Mouse (Mus musculus): ENCODE data around the gene Pabpn1. TPM values are rescaled to one million over a fixed set of nuclear protein-coding genes. Genes with fewer than 3 reads are reported as not detected.

Gene Pabpn1
- total and polyA plus RNA-seq, 3 experiments, result 142 to 387 (median 193) TPM

DNA sequence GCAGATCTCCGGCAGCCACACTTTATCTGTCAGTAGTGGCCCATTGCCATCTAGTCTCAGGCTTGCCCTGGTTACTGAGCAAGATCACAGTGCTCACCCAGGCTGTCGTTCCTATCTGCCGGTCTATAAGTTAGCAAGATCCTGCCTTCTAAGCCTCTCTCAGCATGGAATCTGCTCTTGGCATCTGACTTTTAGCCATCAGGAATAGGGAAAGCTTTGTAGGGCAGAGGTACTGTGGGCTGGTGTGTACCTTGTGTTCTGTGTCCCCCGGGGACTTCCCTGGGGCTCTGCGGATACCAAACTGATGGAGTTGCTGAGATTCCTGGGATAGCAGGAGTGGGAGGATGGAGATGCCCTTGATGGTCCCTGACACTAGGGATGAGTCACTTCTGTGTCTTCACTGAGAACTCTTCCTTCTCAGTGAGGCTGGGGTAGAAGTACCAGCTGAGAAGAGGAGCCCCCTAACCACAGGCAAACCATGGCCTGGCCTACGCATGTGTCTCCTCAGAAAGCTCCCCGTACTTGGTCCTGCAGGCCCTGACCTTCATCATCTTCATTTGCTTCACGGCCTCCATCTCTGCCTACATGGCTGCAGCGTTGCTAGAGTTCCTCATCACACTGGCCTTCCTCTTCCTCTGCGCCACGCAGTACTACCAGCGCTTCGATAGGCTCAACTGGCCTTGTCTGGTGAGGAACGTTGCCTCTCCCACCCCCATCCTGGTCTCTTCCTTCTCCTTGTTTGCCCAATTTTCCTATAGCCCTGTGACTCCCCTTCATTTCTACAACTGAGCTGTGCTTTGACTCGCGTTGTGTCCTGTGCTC is 45.3 kb downstream of the Pabpn1 start:
- no peak for TF ChIP-seq TAL1 (conservative IDR thresholded peaks at IDR 0.05; ENCODE audit: low read depth, low read length)
- no peak for TF ChIP-seq GATA2 (IDR thresholded peaks at IDR 0.05; ENCODE audit: borderline replicate concordance, low read depth, low read length)
- no peak for TF ChIP-seq GATA1 (IDR thresholded peaks at IDR 0.05; ENCODE audit: borderline replicate concordance, low read length)
- no peak for TF ChIP-seq POLR2AphosphoS5 (IDR thresholded peaks at IDR 0.05; ENCODE audit: insufficient replicate concordance, low read depth, low read length)
- TF ChIP-seq CTCF (IDR thresholded peaks at IDR 0.05; ENCODE audit: low read depth, low read length), result no peak
- H3K4me1 ChIP-seq (ENCODE audit: insufficient read depth, low read depth, low read length), result no peaks in the 10 kb centered on the region
- H3K4me3 ChIP-seq (ENCODE audit: low read depth, low read length), result no peak overlapping the region
- H3K36me3 ChIP-seq (replicated peaks), result no peaks in the 10 kb centered on the region
- H3K27me3 ChIP-seq (ENCODE audit: insufficient read depth, low read length), result peaks cover 31% of the 10 kb centered on the region; the same call in 1 of the 2 replicates
- ATAC-seq (ENCODE audit: extremely low read depth, insufficient number of reproducible peaks, low FRiP score, poor library complexity, severe bottlenecking) (no peak), DNase-seq (ENCODE audit: low spot score) (no peak)
- H3K9me3 ChIP-seq (replicated peaks), result no peaks in the 10 kb centered on the region

DNA sequence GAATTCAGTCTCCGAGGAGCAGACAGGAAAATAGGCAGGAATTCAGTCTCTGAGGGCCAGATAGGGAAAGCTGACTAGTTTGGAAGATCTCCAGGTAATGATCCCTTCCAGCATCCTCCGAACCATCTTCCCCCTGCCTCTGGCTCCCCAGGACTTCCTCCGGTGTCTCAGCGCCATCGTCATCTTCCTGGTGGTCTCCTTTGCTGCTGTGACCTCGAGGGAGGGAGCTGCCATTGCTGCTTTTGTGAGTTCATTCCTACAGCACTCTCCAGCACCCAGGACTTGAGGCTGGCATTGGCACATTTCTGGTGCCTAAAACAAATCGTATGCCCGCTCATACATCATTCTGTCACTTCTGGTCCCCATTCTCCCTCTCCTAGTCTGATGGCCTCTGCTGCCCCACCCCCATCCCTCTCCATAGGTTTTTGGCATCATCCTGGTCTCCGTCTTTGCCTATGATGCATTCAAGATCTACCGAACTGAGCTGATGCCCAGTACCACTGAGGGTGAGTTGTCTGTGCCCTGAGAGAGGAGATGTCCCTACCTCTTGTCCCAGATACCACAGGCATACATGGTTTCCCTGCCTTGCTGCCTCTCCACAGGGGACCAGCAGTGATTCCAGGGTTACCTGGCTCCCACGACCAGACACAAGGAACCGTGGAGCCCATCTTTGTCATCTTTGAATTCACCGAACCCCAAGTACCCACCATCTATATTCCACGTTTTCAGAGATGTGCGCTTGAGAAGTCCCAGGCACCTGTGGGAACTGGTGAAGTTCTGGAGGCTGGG is 46.3 kb downstream of the Pabpn1 start:
- H3K9me3 ChIP-seq (replicated peaks), result no peaks in the 10 kb centered on the region
- no peaks in the 10 kb centered on the region for H3K36me3 ChIP-seq (replicated peaks)
- H3K27me3 ChIP-seq (ENCODE audit: insufficient read depth, low read length), result peaks cover 28% of the 10 kb centered on the region; the same call in 1 of the 2 replicates
- no peak overlapping the region for H3K4me3 ChIP-seq (ENCODE audit: low read depth, low read length)
- no peak for TF ChIP-seq GATA1 (IDR thresholded peaks at IDR 0.05; ENCODE audit: borderline replicate concordance, low read length)
- TF ChIP-seq POLR2AphosphoS5 (IDR thresholded peaks at IDR 0.05; ENCODE audit: insufficient replicate concordance, low read depth, low read length), result no peak
- TF ChIP-seq GATA2 (IDR thresholded peaks at IDR 0.05; ENCODE audit: borderline replicate concordance, low read depth, low read length), result no peak
- no peaks in the 10 kb centered on the region for H3K4me1 ChIP-seq (ENCODE audit: insufficient read depth, low read depth, low read length)
- ATAC-seq (ENCODE audit: extremely low read depth, insufficient number of reproducible peaks, low FRiP score, poor library complexity, severe bottlenecking), result no peak
- DNase-seq (ENCODE audit: low spot score), result no peak

DNA sequence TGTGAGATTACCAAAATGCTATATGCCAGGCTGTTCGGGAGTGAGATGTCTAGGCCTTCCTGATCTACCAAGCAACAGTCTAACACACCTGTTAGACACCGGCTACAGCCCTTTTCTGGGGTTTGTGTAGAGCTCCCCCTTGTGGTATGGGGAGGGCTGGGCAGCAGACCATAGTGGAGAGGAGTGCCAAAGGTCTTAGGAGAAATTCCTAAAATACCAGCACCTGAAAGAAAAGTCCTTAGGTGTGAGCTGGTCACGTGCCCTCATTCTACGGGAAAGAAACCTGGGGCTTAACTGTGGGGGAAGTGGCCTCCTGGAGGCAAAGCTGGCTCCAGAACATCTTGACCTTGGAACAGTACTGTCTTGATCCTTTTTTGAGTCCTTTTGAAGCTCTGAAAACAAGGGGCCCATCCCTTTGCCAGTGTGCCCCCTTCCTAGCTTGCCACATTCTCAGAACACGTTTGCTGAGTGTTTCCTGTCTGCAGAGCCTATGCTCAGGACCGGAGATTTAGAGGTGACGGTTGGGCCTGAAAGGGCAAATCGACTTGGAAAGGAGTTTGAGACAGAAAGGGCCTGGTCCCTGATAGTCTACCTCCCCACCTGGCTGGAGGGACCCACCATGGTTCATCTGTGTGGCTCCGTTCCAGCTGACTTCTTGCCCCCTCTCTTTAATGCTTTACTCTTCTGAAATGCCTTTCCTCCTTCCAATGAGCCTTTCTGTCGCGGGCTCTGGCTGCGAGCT is 47.3 kb downstream of the Pabpn1 start:
- no peak for ATAC-seq (ENCODE audit: extremely low read depth, insufficient number of reproducible peaks, low FRiP score, poor library complexity, severe bottlenecking)
- H3K27me3 ChIP-seq (ENCODE audit: insufficient read depth, low read length), result peaks cover 30% of the 10 kb centered on the region; the same call in 1 of the 2 replicates
- H3K4me1 ChIP-seq (ENCODE audit: insufficient read depth, low read depth, low read length), result no peaks in the 10 kb centered on the region
- H3K36me3 ChIP-seq (replicated peaks), result no peaks in the 10 kb centered on the region
- H3K9me3 ChIP-seq (replicated peaks), result no peaks in the 10 kb centered on the region
- TF ChIP-seq POLR2AphosphoS5 (IDR thresholded peaks at IDR 0.05; ENCODE audit: insufficient replicate concordance, low read depth, low read length), result no peak
- TF ChIP-seq CTCF (IDR thresholded peaks at IDR 0.05; ENCODE audit: low read depth, low read length), result peak; percentile 81
- TF ChIP-seq GATA2 (IDR thresholded peaks at IDR 0.05; ENCODE audit: borderline replicate concordance, low read depth, low read length), result no peak
- no peak for TF ChIP-seq TAL1 (conservative IDR thresholded peaks at IDR 0.05; ENCODE audit: low read depth, low read length)
- no peak overlapping the region for H3K4me3 ChIP-seq (ENCODE audit: low read depth, low read length)
- peak; percentile 71 for DNase-seq (ENCODE audit: low spot score)

DNA sequence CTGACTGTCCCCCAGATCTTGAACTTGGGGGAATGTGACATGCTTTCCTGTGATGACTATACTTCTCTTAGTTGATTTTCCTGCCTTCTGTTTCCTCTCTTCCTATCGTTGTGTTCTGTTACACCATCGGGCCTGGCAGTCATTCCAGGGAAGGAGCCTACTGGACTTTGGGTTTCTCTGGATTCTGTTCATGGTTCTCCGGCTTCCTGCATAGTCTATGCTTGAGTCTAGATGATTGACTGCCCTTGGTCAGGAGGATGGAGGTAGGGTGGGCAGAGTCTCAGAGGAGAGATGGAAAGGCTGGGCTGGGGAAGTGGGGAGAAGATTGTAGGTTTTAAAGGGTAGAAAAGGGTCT is 47.9 kb downstream of the Pabpn1 start:
- H3K36me3 ChIP-seq (replicated peaks), result no peaks in the 10 kb centered on the region
- no peak for ATAC-seq (ENCODE audit: extremely low read depth, insufficient number of reproducible peaks, low FRiP score, poor library complexity, severe bottlenecking)
- H3K27me3 ChIP-seq (ENCODE audit: insufficient read depth, low read length), result peaks cover 27% of the 10 kb centered on the region; the same call in 1 of the 2 replicates
- no peaks in the 10 kb centered on the region for H3K9me3 ChIP-seq (replicated peaks)
- no peak for TF ChIP-seq GATA2 (IDR thresholded peaks at IDR 0.05; ENCODE audit: borderline replicate concordance, low read depth, low read length)
- no peak for TF ChIP-seq TAL1 (conservative IDR thresholded peaks at IDR 0.05; ENCODE audit: low read depth, low read length)
- no peak for TF ChIP-seq GATA1 (IDR thresholded peaks at IDR 0.05; ENCODE audit: borderline replicate concordance, low read length)
- TF ChIP-seq POLR2AphosphoS5 (IDR thresholded peaks at IDR 0.05; ENCODE audit: insufficient replicate concordance, low read depth, low read length), result no peak
- no peak for TF ChIP-seq CTCF (IDR thresholded peaks at IDR 0.05; ENCODE audit: low read depth, low read length)
- no peak overlapping the region for H3K4me3 ChIP-seq (ENCODE audit: low read depth, low read length)
- H3K4me1 ChIP-seq (ENCODE audit: insufficient read depth, low read depth, low read length), result no peaks in the 10 kb centered on the region
- DNase-seq (ENCODE audit: low spot score), result no peak

DNA sequence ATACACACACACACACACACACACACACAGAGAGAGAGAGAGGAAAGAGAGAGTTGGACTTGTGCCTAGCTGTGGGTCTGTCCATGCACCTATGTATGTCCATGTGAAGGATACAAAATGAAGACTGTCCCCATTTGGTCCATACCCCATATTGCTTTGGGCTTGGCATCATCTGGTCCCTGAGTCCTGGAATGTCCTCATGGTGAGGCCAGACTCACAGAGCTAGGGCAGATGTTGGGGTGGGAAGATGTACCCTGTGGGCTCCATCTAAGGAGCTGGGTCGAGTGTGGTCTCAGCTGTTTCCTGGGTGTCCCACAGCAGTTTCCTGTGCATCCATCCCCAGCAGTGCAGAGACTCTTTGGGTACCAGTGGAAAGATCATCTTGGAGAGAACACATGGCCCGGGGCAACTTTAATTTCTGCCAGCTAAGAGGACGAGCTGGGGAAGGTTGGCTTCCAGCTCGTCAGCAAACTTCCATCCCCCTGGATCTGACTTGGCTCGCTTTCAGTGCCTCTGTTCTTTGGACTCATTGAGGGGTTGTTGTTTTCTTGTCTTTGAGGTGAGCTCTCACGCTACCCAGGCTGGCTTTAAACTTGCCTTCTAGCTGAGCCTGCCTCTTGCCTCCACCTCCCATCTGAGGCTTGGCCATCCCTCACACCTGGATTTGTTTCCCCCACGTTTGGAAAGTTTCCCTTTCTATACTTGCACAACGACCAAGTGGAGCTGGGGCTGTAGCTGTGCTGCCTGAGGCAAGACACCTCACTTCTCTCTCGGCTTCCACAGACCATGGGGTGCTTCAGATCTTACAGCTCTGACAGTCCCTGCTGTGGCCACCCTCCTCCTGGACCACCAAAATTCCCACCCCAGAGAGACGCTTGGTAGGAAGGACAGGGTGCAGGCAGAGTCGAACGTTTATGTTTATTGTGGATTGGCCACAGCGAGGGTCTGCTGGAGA is 49.0 kb downstream of the Pabpn1 start:
- Histone ChIP-seq H3K27me3 (ENCODE audit: insufficient read depth, low read length) (peaks cover 27% of the 10 kb centered on the region; the same call in 1 of the 2 replicates), H3K4me1 (ENCODE audit: insufficient read depth, low read depth, low read length) (no peaks in the 10 kb centered on the region), H3K9me3 (replicated peaks) (no peaks in the 10 kb centered on the region), H3K36me3 (replicated peaks) (no peaks in the 10 kb centered on the region), H3K4me3 (ENCODE audit: low read depth, low read length) (no peak overlapping the region)
- ATAC-seq (ENCODE audit: extremely low read depth, insufficient number of reproducible peaks, low FRiP score, poor library complexity, severe bottlenecking) (no peak), DNase-seq (ENCODE audit: low spot score) (no peak)
- no peak for TF ChIP-seq CTCF (IDR thresholded peaks at IDR 0.05; ENCODE audit: low read depth, low read length)
- no peak for TF ChIP-seq GATA1 (IDR thresholded peaks at IDR 0.05; ENCODE audit: borderline replicate concordance, low read length)
- TF ChIP-seq POLR2AphosphoS5 (IDR thresholded peaks at IDR 0.05; ENCODE audit: insufficient replicate concordance, low read depth, low read length), result no peak
- no peak for TF ChIP-seq GATA2 (IDR thresholded peaks at IDR 0.05; ENCODE audit: borderline replicate concordance, low read depth, low read length)
- TF ChIP-seq TAL1 (conservative IDR thresholded peaks at IDR 0.05; ENCODE audit: low read depth, low read length), result no peak
